Mouse (Mus musculus) kidney, embryonic 15.5 days (tissue): ENCODE data around the gene Sh3glb1. TPM values are rescaled to one million over a fixed set of nuclear protein-coding genes. Genes with fewer than 3 reads are reported as not detected.

Experiments used
- ATAC-seq: fragments of 200-750 bp; cut with Nextera tagmentation; replicated peaks from 2 replicates; pipeline ENCODE4 v1.8.0; 2017; ENCODE audit warnings: moderate TSS enrichment; ENCODE audit not compliant: low FRiP score
- H3K27ac ChIP-seq: fragments of 300-500 bp; sonication (generic); 2 replicates; pipeline ENCODE4 v1.5.1; 2015; ENCODE audit warnings: mild to moderate bottlenecking, inconsistent platforms
- H3K27me3 ChIP-seq: fragments of 300-500 bp; sonication (generic); 2 replicates; pipeline ENCODE4 v1.6.1; 2015; ENCODE audit warnings: inconsistent platforms
- H3K36me3 ChIP-seq: fragments of 300-500 bp; sonication (generic); 2 replicates; pipeline ENCODE4 v1.6.1; 2015; ENCODE audit warnings: inconsistent platforms
- H3K4me1 ChIP-seq: fragments of 300-500 bp; sonication (generic); 2 replicates; pipeline ENCODE4 v1.6.1; 2015; ENCODE audit warnings: inconsistent platforms
- H3K4me2 ChIP-seq: fragments of 300-500 bp; sonication (generic); 2 replicates; pipeline ENCODE4 v1.6.1; 2015; ENCODE audit warnings: moderate library complexity, mild to moderate bottlenecking, inconsistent platforms
- H3K4me3 ChIP-seq: fragments of 300-500 bp; sonication (generic); replicated peaks from 2 replicates; pipeline ENCODE4 v1.5.1; 2015; ENCODE audit warnings: mild to moderate bottlenecking, inconsistent platforms
- H3K9ac ChIP-seq: fragments of 300-500 bp; sonication (generic); 2 replicates; pipeline ENCODE4 v1.6.1; 2015; ENCODE audit warnings: mild to moderate bottlenecking, inconsistent platforms
- H3K9me3 ChIP-seq: fragments of 300-500 bp; sonication (generic); replicated peaks from 2 replicates; pipeline ENCODE4 v1.6.1; 2016; ENCODE audit warnings: inconsistent platforms
- WGBS: fragments of 180-500 bp; shearing (Covaris S2); methylation state at CpG from one replicate; pipeline ENCODE4 v1.1.7; 2015; ENCODE audit warnings: mixed read lengths; 5-methylcytosine and 5-hydroxymethylcytosine counted together
- polyA plus RNA-seq: library from polyadenylated mRNA; unstranded; fragments of >200 nt; fragmentation: Nextera tagmentation; extraction: Ambion mirVana; gene quantifications from 2 replicates; pipeline ENCODE4 v1.2.1, GENCODE M21; 2015

Sh3glb1 gene
- polyA plus RNA-seq, 1 experiment from 2014 or later = 92.7 TPM

DNA sequence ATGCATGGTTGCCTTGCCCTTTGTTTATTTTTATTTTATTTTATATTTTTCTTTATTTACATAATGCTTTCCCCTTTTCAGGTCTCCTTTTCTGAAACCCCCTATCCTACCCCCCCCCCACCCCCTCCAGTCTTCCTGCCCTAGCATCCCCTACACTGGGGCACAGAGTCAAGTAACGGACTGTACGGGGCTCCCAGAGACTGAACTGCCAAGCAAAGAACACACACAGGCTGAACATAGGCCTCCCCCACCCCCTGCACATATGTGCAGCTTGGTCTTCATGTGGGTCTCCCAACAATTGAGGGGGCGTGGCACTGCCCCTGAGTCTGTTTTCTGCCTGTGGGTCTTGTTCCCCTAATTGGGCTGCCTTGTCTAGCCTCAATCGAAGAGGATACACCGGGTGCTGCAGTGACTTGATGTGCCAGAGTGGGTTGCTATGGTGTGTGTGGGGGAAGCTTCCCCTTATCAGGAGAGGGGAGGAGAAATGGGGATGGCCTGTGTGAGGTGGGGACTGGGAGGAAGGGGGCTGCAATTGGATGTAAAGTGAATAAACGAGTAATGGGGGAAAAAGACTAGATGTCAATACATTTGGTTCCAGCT, 8.4 kb downstream of the Sh3glb1 start:
- no peak for ATAC-seq
- H3K9me3 ChIP-seq = no peaks in the 10 kb centered on the region
- no peak overlapping the region for H3K4me2 ChIP-seq
- H3K4me3 ChIP-seq = no peak overlapping the region
- peaks cover 54% of the 10 kb centered on the region for H3K36me3 ChIP-seq
- 88% methylated on average over 6 of the region's 6 CpGs for WGBS
- H3K9ac ChIP-seq = no peak overlapping the region
- H3K4me1 ChIP-seq = peaks cover 20% of the 10 kb centered on the region
- no peak overlapping the region for H3K27ac ChIP-seq
- H3K27me3 ChIP-seq = no peaks in the 10 kb centered on the region

DNA sequence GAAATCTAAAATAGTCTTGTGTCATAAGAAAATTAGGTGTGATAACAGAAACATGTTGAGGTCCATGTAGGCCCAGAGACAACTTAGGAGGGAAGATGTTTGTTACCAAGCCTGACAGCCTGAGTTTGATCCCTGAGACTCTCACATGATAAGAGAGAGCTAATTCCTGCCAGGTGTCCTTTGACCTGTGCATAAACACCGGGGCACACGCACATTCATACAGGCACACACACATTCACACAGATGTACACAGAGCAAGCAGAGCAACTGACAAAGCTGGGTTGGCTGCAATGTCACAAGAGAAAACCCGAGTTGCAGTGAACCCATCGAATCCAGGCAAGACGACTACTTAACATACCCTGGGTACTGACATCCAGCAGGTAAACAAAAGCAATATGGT, 11.5 kb downstream of the Sh3glb1 start:
- H3K4me3 ChIP-seq = no peak overlapping the region
- no peak overlapping the region for H3K4me2 ChIP-seq
- no peaks in the 10 kb centered on the region for H3K27me3 ChIP-seq
- no peaks in the 10 kb centered on the region for H3K4me1 ChIP-seq
- H3K27ac ChIP-seq = no peak overlapping the region
- ATAC-seq = no peak
- peaks cover 70% of the 10 kb centered on the region for H3K36me3 ChIP-seq
- H3K9ac ChIP-seq = no peak overlapping the region
- H3K9me3 ChIP-seq = no peaks in the 10 kb centered on the region
- WGBS = 88% methylated on average over 5 of the region's 5 CpGs

DNA sequence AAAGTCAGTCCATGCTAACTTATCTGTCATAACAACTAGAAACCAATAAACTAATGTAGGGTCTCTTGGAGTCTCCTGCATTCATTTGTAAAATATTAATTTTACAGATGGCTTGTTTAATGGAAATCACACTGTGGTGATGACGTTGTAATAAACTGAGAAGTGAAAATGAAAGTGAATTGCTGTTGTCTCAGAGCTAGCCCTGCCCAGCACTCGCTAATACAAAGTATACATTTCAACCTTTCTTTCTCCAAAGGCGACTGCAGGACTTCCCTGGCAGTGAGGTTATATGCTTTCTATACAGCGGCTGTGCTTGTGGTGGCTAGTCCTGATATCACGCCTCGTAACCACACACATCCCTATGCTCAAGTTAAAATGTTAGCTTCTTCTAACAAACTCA, 16.2 kb downstream of the Sh3glb1 start:
- Histone ChIP-seq H3K9ac (no peak overlapping the region), H3K9me3 (no peaks in the 10 kb centered on the region), H3K36me3 (peaks cover 64% of the 10 kb centered on the region), H3K4me2 (no peak overlapping the region), H3K27me3 (no peaks in the 10 kb centered on the region), H3K27ac (no peak overlapping the region), H3K4me1 (no peaks in the 10 kb centered on the region), H3K4me3 (no peak overlapping the region)
- WGBS = 88% methylated on average over 6 of the region's 6 CpGs
- ATAC-seq = no peak

DNA sequence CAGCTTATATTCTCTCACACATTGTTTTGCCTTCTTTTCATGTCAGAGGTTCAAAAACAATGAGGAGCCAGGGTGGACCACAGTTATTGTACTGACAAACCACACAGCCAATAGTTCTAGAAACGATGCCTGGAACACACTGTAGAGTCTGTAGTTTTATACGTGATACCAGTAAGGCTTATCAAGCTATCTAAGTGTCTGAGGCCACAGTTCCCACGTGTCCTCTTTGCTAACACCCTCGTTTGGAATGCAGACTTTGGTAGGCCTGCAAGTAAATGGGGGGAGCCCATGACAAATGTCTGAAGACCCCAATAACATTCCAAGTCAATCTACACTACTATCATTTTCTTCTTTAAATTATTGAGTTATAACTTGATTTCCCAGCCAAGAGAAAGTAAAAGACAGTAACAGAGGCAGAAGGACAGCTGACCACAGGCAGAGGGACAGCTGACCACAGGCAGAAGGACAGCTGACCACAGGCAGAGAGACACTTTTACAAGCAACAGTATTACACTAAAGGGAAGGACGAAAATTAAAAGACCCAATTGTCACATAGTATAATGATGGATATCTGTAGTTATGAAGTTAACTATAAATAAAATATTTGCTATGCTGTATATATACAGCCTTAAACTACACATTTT, 21.2 kb downstream of the Sh3glb1 start:
- no peak for ATAC-seq
- Histone ChIP-seq H3K27me3 (no peaks in the 10 kb centered on the region), H3K36me3 (peaks cover 78% of the 10 kb centered on the region), H3K4me2 (no peak overlapping the region), H3K4me3 (no peak overlapping the region), H3K4me1 (no peaks in the 10 kb centered on the region), H3K9ac (no peak overlapping the region), H3K27ac (no peak overlapping the region), H3K9me3 (no peaks in the 10 kb centered on the region)
- WGBS = 85% methylated on average over 5 of the region's 5 CpGs

DNA sequence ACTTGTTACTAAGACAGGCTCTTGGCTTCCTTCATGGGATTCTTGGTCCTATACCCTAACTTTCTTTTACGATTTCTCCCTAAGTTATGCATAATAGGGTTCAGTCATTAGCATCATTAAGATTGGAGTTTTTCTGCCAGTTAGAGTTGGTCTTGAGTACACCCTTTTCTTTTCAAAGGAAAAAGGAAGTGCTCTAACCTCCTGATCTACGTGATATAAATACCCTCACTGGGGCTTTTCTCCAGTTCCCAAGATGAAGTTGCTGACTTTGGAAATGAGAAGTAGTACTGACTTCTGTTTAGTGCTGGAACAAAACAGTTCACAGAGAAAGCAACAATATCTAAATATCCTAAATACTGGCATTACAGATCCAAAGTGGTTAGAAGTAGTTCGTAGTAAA, 22.2 kb downstream of the Sh3glb1 start:
- peaks cover 78% of the 10 kb centered on the region for H3K36me3 ChIP-seq

DNA sequence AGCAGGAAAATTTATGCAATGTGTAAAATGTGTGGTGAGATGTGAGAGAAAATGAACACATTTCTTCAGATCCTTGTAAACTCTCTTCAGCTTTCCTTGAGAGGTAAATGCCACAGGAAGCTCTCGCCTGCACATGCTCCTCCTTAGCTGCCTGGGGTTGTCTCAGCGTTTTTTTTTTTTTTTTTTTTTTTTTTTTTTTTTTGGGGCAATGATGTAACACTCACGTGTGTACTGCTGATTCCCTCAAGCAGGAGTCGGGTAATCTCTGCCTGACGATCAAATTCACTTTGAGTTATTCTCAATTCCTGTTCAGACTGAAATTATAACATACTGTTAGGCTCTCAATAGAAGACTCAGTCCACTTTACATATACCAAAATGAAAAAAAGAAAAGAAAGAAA, 23.0 kb downstream of the Sh3glb1 start:
- 79% methylated on average over 5 of the region's 5 CpGs for WGBS
- H3K27me3 ChIP-seq = no peaks in the 10 kb centered on the region
- peaks cover 77% of the 10 kb centered on the region for H3K36me3 ChIP-seq
- no peak overlapping the region for H3K27ac ChIP-seq
- no peaks in the 10 kb centered on the region for H3K4me1 ChIP-seq
- H3K4me3 ChIP-seq = no peak overlapping the region
- H3K9ac ChIP-seq = no peak overlapping the region
- H3K4me2 ChIP-seq = no peak overlapping the region
- no peaks in the 10 kb centered on the region for H3K9me3 ChIP-seq
- ATAC-seq = no peak

More for the DNA sequence above, 22.2 kb downstream of the Sh3glb1 start:
- ATAC-seq = no peak
- no peaks in the 10 kb centered on the region for H3K4me1 ChIP-seq
- no peak overlapping the region for H3K4me2 ChIP-seq
- no peak overlapping the region for H3K9ac ChIP-seq
- no peaks in the 10 kb centered on the region for H3K9me3 ChIP-seq
- 82% methylated on average over 3 of the region's 3 CpGs for WGBS
- H3K4me3 ChIP-seq = no peak overlapping the region
- H3K27ac ChIP-seq = no peak overlapping the region
- no peaks in the 10 kb centered on the region for H3K27me3 ChIP-seq

DNA sequence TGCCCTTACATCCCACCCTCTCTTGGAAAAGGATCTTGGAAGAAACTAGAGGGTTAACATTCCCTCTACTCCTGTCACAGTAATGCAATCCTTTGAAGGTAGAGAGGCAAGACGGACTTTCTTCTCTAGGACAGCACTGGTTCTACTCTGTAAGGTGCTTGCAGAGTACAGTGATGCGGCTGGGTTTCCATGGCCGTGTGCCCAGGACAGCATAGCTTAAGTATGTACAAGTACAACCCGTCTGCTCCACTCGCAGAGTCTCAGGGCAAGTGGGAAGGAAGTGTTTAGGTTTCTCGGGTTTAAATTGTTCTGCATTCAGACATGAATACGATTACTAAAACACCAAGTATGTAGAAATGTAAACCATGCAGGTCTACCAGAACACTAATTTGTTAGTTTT, 25.2 kb downstream of the Sh3glb1 start:
- no peaks in the 10 kb centered on the region for H3K27me3 ChIP-seq
- H3K9ac ChIP-seq = no peak overlapping the region
- H3K9me3 ChIP-seq = no peaks in the 10 kb centered on the region
- 86% methylated on average over 7 of the region's 7 CpGs for WGBS
- H3K36me3 ChIP-seq = peaks cover 80% of the 10 kb centered on the region
- H3K4me1 ChIP-seq = no peaks in the 10 kb centered on the region
- no peak overlapping the region for H3K4me3 ChIP-seq
- no peak overlapping the region for H3K27ac ChIP-seq
- H3K4me2 ChIP-seq = no peak overlapping the region
- no peak for ATAC-seq

DNA sequence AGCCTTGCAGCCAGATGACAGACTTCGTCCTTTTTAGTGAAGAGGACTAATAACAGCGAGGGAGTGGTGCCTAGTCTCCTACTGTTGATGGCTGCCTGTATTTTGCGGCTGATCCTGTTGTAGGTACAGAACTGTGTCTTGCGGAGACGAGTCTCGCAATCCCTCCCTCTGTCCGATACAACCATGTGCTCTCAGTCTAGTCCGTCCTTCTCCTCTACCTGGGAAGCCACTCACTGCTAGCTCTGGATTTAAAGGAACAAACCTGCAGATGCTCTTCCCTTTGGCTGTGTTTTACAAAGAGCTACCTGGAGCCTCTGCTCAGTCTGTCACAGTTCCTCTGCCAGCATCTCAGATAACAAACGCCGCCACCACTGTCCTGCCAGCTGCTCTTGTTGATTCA, 26.1 kb downstream of the Sh3glb1 start:
- Histone ChIP-seq H3K4me3 (no peak overlapping the region), H3K36me3 (peaks cover 75% of the 10 kb centered on the region), H3K9me3 (no peaks in the 10 kb centered on the region), H3K4me1 (peaks cover 5% of the 10 kb centered on the region), H3K27ac (no peak overlapping the region), H3K27me3 (no peaks in the 10 kb centered on the region), H3K9ac (no peak overlapping the region), H3K4me2 (no peak overlapping the region)
- WGBS = 90% methylated on average over 10 of the region's 10 CpGs
- ATAC-seq = no peak

DNA sequence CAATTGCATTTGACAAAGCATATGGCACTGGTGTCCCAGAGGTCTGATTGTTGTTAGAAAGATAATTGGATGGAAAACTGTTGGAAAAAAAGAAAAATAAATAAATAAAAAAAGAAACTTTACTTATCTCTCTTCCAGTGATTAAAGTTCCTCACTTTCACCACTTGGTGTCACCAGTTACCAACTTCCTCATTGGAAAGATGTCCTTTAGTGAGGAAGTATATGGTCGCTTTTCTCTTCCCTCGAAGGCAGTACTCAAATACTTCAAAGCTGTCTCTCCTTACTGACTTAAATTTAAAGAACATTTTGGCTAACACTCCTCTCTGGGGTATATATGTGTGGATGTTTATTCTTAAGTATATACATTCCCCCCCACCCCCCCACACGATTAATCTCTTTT, 28.1 kb downstream of the Sh3glb1 start:
- H3K4me1 ChIP-seq = peaks cover 5% of the 10 kb centered on the region
- no peak for ATAC-seq
- H3K4me2 ChIP-seq = no peak overlapping the region
- 56% methylated on average over 3 of the region's 3 CpGs for WGBS
- no peak overlapping the region for H3K4me3 ChIP-seq
- no peak overlapping the region for H3K9ac ChIP-seq
- no peak overlapping the region for H3K27ac ChIP-seq
- peaks cover 69% of the 10 kb centered on the region for H3K36me3 ChIP-seq
- H3K27me3 ChIP-seq = no peaks in the 10 kb centered on the region
- H3K9me3 ChIP-seq = no peaks in the 10 kb centered on the region

DNA sequence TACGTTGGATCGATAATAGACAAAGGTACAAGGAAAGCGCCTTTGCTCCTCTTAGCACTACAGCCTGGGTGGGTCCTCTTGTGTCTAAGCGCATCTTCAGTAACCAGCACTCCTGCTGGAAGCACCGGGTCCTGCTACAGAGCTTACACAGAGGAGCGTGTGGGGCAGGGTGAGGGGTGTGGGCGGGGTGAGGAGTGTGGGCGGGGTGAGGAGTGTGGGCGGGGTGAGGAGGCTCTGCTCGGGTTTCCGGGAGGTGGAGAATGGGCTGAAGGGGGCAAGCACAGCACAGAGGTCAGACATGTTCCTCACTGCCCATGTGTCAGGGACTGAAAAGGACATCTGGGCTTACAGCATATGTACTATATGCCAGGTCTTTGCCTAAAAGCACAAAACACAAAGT, 30.9 kb downstream of the Sh3glb1 start:
- Histone ChIP-seq H3K27me3 (no peaks in the 10 kb centered on the region), H3K4me2 (no peak overlapping the region), H3K27ac (no peak overlapping the region), H3K36me3 (peaks cover 48% of the 10 kb centered on the region), H3K9me3 (no peaks in the 10 kb centered on the region), H3K4me3 (no peak overlapping the region), H3K9ac (no peak overlapping the region), H3K4me1 (peaks cover 5% of the 10 kb centered on the region)
- 18% methylated on average over 11 of the region's 11 CpGs for WGBS
- peak; percentile 94 for ATAC-seq

DNA sequence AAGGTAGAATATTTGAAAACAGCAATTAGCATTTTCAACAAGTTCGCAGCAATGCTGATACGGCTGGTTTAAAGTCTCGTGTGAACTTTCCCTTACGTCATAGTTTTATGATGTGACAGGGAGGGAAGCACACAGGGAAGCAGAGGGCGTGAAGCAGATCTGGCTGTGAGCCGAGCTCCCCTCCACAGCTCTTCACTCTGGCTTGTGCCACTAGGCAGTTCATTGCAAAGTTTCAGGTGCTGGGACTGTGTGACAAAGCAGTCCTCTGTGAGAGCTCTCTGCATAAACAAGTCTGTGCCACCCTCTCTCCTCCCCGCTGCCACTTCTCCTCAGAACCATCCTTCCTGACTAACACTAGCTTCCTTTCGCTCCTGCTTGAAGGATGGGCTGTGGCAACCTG, 31.9 kb downstream of the Sh3glb1 start:
- 63% methylated on average over 8 of the region's 8 CpGs for WGBS
- no peak overlapping the region for H3K4me3 ChIP-seq
- no peak for ATAC-seq
- H3K4me2 ChIP-seq = no peak overlapping the region
- H3K27me3 ChIP-seq = no peaks in the 10 kb centered on the region
- H3K9me3 ChIP-seq = no peaks in the 10 kb centered on the region
- peaks cover 38% of the 10 kb centered on the region for H3K36me3 ChIP-seq
- H3K9ac ChIP-seq = no peak overlapping the region
- no peak overlapping the region for H3K27ac ChIP-seq
- peaks cover 5% of the 10 kb centered on the region for H3K4me1 ChIP-seq

DNA sequence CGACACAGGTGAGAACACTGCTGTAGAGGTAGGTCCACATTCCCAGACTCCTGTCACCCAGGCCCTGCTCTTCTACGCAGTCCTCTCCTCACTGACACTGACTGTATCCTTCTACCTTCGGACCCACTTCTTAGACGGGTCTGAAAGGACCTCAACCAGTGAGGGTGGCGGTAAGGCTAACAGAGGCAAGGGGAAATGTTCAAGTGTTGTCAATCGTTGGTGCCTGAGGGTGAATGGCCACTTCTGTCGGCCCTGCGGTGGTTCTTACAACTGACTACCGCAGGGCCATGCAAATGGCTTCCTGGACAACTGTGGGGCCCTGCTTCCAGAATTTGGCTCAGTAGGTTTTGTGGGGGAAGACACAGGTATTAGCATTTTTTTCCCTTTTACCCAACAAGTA, 32.5 kb downstream of the Sh3glb1 start:
- no peak overlapping the region for H3K9ac ChIP-seq
- peaks cover 5% of the 10 kb centered on the region for H3K4me1 ChIP-seq
- H3K9me3 ChIP-seq = no peaks in the 10 kb centered on the region
- H3K36me3 ChIP-seq = peaks cover 32% of the 10 kb centered on the region
- no peak for ATAC-seq
- no peak overlapping the region for H3K4me3 ChIP-seq
- H3K27me3 ChIP-seq = no peaks in the 10 kb centered on the region
- whole genome bisulfite sequencing = 92% methylated on average over 9 of the region's 9 CpGs
- no peak overlapping the region for H3K27ac ChIP-seq
- H3K4me2 ChIP-seq = no peak overlapping the region

DNA sequence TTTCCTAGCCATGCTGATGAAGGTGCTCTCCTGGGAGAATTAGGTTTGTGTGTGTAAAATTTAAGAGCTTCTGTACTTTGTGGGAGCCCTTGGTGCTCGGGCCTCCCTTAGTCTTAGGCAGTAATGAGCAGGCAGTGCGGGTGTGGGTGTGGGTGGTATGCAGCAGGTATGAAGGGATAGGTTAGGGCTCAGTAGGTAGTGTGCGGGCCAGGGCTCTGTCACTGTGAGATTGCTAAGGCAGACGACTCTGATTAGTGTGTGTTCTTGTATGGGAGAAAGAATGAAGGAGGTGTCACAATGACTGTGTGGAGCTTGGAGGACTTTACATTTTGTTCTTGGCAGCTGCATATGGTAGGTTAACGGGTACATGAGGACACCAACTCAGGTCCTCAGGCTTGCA, 34.0 kb downstream of the Sh3glb1 start:
- Histone ChIP-seq H3K27me3 (no peaks in the 10 kb centered on the region), H3K27ac (no peak overlapping the region), H3K9me3 (no peaks in the 10 kb centered on the region), H3K4me3 (no peak overlapping the region), H3K4me1 (peaks cover 5% of the 10 kb centered on the region), H3K4me2 (no peak overlapping the region), H3K9ac (no peak overlapping the region), H3K36me3 (peaks cover 26% of the 10 kb centered on the region)
- no peak for ATAC-seq
- WGBS = 84% methylated on average over 5 of the region's 5 CpGs
